Mouse (Mus musculus) cerebellum, postnatal 25 days (tissue): ENCODE measurements around the gene Myh10.
A peak's percentile ranks its signal among the peaks of the same experiment; 100 is the strongest.

ENCODE experiments used
- DNase-seq, 2 experiments: peaks; one replicate each; pipeline ENCODE4 v3.0.0; 2021; ENCODE audit warnings: mixed read lengths in 2 of 2

Myh10 gene

GRCm38 (mm10) chr11:68864544-68865189 lies 173.3 kb downstream of the Myh10 start:
- peak in 1 of 2 experiments; percentile 12 for DNase-seq
